Mouse (Mus musculus): Measurements from ENCODE around the gene Klk13.
"Not testable (repeated sequence)": the region's sequence is repeated elsewhere in the genome, so short reads cannot be mapped to it uniquely, and the experiment has no call there.

Gene Klk13

GRCm38 (mm10) chr7:43712267-43712666 is at the start of gene Klk13:
TSS of gene Klk13 (plus strand) at chr7:43712567.
- no peak for DNase-seq

DNA sequence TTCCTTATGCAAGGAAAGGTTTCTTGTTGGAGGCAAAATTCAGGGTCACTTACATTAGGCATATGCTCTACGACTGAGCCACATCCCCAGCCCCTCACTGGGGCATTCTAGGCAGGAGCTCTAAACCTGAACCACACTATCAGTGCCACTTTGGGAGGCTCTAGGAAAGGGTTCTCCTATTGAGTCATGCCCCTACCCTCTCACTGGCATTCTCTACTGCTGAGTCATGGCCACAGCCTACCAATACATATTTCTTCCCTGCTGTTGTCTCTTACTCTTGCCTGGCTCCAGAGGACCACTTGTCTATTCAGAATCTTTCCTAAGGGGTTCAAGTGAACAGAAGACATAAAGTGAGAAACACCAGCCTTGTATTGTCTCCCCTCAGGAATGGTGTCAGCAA is 49.6 kb upstream of the Klk13 start:
- no peak for DNase-seq

DNA sequence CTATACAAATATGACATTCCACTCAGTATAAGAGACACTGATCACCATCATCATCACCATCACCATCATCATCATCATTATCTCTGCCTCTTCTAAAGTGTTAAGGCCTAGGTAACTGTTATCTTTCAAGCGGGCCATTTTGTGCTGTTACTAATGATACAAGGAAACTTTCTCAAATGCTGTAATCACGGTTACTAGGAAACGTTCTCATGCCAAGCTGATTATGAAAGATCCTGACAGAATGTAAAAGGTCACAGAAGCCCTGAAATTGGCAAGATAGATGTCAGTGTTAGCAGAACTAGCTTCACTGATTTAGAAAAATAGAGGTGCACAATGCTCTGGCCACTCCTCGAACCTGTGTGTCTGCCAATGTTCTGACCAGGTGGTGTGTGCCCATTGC is 45.1 kb upstream of the Klk13 start:
- DNase-seq, result not testable (repeated sequence)

DNA sequence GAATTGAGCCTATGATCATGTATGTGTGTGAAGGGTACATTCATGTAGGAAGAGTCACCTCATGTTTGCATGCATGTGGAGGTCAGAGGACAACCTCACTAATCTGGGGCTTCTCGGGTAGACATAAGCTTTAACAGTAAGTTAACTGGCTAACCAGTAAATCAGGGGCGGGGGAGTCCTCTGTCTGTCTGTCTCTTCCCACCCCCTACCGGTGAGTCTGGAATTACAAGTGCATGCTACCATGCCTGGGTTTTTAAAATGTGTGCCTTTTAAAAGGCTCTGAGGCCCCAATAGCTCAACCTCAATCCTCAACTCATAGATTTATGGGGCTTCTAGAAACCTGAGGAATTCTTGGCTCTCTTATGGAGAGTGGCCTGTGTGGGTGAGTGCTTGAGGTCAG is 43.8 kb upstream of the Klk13 start:
- no peak for DNase-seq

GRCm38 (mm10) chr7:43671064-43671808 is 41.1 kb upstream of the Klk13 start:
- peak; percentile 60 for DNase-seq

DNA sequence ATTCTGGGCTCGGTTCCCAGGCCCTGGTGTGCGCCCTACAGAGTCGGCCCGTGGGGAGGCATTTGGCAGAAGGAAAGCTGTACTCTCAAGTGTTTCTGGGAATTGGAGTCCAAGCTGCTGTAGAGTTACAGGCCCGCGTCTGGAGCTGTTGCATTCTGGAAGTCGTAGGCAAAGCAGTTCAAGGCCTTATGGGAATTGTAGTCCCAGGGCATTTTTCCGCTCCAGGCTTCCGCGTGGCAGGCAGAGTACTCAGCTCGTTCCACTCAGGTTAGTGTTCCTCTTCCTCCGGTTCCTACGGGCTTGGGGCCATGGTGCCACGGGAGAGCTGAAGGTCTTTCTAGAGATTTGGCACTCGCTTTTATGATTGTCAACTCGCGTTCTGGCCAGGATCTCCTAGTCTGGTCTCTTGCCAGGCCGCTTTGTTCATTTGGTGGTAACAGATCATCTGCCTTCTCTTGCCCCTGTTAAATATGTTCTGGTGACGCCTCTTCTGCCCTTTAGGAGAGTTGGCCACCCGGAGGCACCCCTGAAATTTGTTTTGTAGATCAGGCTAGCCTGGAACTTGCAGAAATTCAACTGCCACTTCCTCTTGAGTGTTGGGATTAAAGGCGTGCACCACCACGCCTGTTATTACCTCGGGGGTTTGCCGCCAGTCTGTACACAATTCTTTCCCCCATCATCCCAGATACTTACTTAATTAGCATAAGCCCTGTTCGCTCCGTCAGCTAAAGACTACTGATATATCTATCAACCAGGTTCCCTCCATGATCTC is 40.4 kb upstream of the Klk13 start, which contains the start of gene Ctu1:
Ctu1 (plus strand) TSS at position 208 of the 772 bp plus-strand sequence.
- DNase-seq, result peak; percentile 95

DNA sequence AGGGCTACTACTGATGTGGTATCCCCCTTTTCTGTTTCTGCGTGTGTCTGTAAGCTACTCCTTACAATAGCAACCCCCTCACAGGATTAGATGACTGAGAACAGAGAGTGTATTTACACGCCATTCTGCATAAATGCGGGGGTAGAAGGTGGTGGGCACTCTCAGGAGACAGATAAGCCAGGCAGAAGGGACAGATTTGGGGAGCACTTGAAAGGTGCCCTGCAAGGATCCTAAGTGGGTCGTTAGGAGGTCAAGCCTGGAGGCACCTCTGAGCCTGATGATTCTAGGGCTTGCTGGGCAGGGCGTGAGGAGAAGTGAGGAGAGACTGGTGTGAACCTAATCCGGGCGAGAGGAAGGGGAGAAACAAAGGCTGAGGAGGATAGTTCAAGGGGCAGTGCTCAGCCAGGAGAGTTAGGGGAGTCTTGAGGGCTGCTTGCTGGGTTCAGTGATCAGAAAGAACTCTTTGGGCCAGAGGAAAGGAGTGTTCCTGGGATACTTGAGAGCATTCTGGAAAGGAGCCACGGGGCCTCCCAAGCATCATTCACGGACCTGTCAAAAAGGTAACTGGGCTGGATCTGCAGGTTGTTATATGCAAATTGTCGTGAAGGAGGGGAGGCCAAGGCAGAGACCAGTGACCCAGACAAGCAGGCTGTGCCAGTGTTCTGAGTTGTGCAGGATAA is 39.6 kb upstream of the Klk13 start:
- peak; percentile 38 for DNase-seq

- DNase-seq, result peak; percentile 10
These were observed 37.3 kb upstream of the Klk13 start for GRCm38 (mm10) chr7:43675091-43675490.

GRCm38 (mm10) chr7:43678517-43678916 is 33.9 kb upstream of the Klk13 start:
- DNase-seq, result no peak

GRCm38 (mm10) chr7:43680960-43681359 is 31.4 kb upstream of the Klk13 start:
- DNase-seq, result peak; percentile 28

DNA sequence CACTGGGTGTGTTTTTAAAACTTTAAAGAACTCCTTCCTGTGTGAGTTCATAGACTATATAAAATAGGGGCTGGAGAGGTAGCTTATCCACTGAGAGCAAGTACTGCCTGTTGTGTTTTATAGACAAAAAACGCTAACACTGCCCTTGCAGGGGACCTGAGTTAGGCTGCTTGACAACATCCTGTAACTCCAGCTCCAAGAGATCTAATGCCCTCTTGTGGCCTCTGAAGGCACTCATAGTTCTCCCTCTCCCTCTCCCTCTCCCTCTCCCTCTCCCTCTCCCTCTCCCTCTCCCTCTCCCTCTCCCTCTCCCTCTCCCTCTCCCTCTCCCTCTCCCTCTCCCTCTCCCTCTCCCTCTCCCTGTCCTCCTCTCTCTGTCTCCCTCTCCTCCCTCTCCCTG is 29.9 kb upstream of the Klk13 start:
- DNase-seq, result not testable (repeated sequence)

- DNase-seq, result no peak
These were observed 27.3 kb upstream of the Klk13 start for GRCm38 (mm10) chr7:43685088-43685487.

GRCm38 (mm10) chr7:43690118-43690517 is 22.2 kb upstream of the Klk13 start, which contains the start of gene Klk14:
TSS of gene Klk14 (plus strand) at chr7:43690418.
- no peak for DNase-seq

- DNase-seq, result no peak
These were observed 2.3 kb upstream of the Klk13 start for GRCm38 (mm10) chr7:43710031-43710430.

- no peak for DNase-seq
These were observed 550 bp downstream of the Klk13 start for GRCm38 (mm10) chr7:43712917-43713316.

DNA sequence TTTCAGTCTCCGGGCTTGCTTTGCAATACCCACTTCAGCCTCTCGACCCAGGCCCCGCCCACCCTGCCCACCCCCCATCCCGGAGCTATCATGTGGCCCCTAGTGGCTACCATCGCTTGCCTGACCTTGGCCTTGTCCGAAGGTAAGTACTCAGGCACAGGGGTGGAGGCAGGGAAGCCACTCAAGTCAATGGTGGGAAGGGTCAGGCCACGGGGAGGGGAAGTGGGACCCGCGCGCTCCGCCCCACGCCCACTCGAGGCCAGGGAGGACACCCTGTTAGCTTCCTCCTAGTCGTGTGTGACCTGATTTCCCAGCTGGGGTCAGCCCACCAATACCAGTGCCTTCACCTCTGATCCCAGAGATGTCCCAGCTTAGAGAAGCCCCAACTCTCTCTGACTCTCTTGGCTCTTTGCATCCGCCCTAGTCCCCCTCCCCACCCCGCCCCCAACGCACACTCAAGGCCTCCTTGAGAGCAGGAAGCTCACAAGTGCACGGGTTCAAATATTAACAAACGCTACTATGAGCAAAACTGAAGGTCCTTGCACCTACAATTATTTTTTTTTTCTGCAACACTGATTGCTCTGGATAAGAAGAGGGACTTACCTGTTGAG is 1.5 kb downstream of the Klk13 start:
- no peak for DNase-seq

- DNase-seq, result no peak
These were observed 35.4 kb downstream of the Klk13 start for GRCm38 (mm10) chr7:43747788-43748187.

- no peak for DNase-seq
These were observed 40.4 kb downstream of the Klk13 start for GRCm38 (mm10) chr7:43752806-43753205.

DNA sequence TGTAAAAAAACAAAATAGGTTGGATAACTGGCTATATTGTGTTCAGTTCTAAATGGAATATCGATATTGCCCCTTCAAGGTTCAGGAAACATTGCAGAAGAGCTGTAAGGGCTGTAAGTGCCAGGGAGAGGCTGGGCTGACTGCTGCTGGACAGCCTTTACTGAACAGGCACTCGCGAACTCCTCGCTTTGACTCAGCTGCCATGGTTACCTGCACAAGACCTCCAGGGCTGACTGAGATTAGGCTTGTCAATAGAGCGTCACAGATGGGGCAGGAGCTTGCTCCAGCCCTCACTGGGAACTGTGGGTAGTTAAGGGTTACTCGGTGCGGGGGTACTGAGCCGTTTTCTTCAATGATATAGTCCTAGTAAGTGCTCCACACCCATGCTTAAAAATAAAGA is 54.1 kb downstream of the Klk13 start:
- DNase-seq, result no peak

GRCm38 (mm10) chr7:43768597-43768996 is 56.2 kb downstream of the Klk13 start, which contains the start of gene Klk12:
TSS of gene Klk12 (plus strand) at chr7:43768897.
- no peak for DNase-seq

DNA sequence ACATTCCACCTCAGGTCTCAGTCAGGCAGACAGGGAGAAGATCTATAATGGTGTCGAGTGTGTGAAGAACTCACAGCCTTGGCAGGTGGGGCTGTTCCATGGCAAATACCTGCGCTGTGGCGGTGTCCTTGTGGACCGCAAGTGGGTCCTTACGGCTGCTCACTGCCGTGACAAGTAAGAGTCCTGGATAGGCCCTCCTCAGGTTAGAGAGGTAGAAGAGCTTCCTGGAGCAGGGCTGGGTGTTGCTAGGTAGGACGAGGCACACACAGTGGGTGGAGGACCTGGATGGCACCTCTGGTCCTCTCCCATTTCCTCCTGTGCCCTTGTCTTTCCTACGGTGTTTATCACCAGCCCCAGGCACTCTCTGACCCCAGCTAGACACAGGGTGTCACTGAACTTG is 57.3 kb downstream of the Klk13 start:
- no peak for DNase-seq

- no peak for DNase-seq
These were observed 58.3 kb downstream of the Klk13 start for GRCm38 (mm10) chr7:43770701-43771100.

GRCm38 (mm10) chr7:43771916-43772315 is 59.5 kb downstream of the Klk13 start:
- DNase-seq, result no peak
